Mouse (Mus musculus) megakaryocyte, embryonic 14.5 days (primary cell): ENCODE measurements around the gene Uqcc2. TPM values are rescaled to one million over a fixed set of nuclear protein-coding genes. Genes with fewer than 3 reads are reported as not detected.

ENCODE experiments used
- H3K27me3 ChIP-seq: replicated peaks from 2 replicates; pipeline ENCODE3; 2012; ENCODE audit warnings: inconsistent platforms
- H3K36me3 ChIP-seq: replicated peaks from 2 replicates; pipeline ENCODE3; 2012; ENCODE audit warnings: low read length, inconsistent platforms, mixed read lengths
- H3K4me1 ChIP-seq: 2 replicates; pipeline ENCODE4 v1.6.1; 2012; ENCODE audit warnings: inconsistent platforms
- H3K4me3 ChIP-seq: replicated peaks from 2 replicates; pipeline ENCODE3; 2012; ENCODE audit warnings: moderate library complexity, mild to moderate bottlenecking, inconsistent platforms
- H3K9me3 ChIP-seq: 2 replicates; pipeline ENCODE4 v1.6.1; 2012; ENCODE audit warnings: inconsistent platforms
- FLI1 ChIP-seq: IDR thresholded peaks from 2 replicates; pipeline ENCODE4 v1.6.1; 2012; ENCODE audit warnings: low read length, inconsistent platforms, mixed read lengths
- GATA1 ChIP-seq: IDR thresholded peaks from 3 replicates; pipeline ENCODE4 v1.6.1; 2012; ENCODE audit warnings: mixed read lengths, low read length, inconsistent platforms, borderline replicate concordance
- polyA plus RNA-seq: library from polyadenylated mRNA; stranded (reverse); fragments of >175 nt; gene quantifications from 2 replicates; pipeline ENCODE4 v1.2.3, GENCODE M21; 2012; ENCODE audit warnings: low replicate concordance; ENCODE audit not compliant: insufficient read depth

Uqcc2 gene
- polyA plus RNA-seq, 1 experiment = 163 TPM

GRCm38 (mm10) chr17:27074236-27074635 is 59.5 kb downstream of the Uqcc2 start:
- H3K4me3 ChIP-seq = peak overlapping the region; percentile 23
- peaks cover 62% of the 10 kb centered on the region for H3K27me3 ChIP-seq
- peaks cover 11% of the 10 kb centered on the region for H3K9me3 ChIP-seq
- peaks cover 24% of the 10 kb centered on the region for H3K4me1 ChIP-seq
- no peaks in the 10 kb centered on the region for H3K36me3 ChIP-seq
- no peak for TF ChIP-seq GATA1
- TF ChIP-seq FLI1 = no peak

GRCm38 (mm10) chr17:27073778-27074177 is 59.9 kb downstream of the Uqcc2 start:
- no peaks in the 10 kb centered on the region for H3K36me3 ChIP-seq
- TF ChIP-seq GATA1 (no peak), FLI1 (no peak)
- H3K4me3 ChIP-seq = no peak overlapping the region

GRCm38 (mm10) chr17:27073126-27073525 is 60.6 kb downstream of the Uqcc2 start:
- peaks cover 18% of the 10 kb centered on the region; the same call in 1 of the 2 replicates for H3K4me1 ChIP-seq
- H3K9me3 ChIP-seq = peaks cover 11% of the 10 kb centered on the region
- H3K36me3 ChIP-seq = no peaks in the 10 kb centered on the region
- TF ChIP-seq FLI1 (no peak), GATA1 (no peak)
- H3K27me3 ChIP-seq = peaks cover 63% of the 10 kb centered on the region
- no peak overlapping the region for H3K4me3 ChIP-seq

More at GRCm38 (mm10) chr17:27073778-27074177, 59.9 kb downstream of the Uqcc2 start:
- peaks cover 11% of the 10 kb centered on the region for H3K9me3 ChIP-seq
- H3K4me1 ChIP-seq = peaks cover 21% of the 10 kb centered on the region
- H3K27me3 ChIP-seq = peaks cover 63% of the 10 kb centered on the region

Other genes with a start within 250 kb of the Uqcc2 start
- gene Kifc5b, start 216.8 kb downstream of the Uqcc2 start, polyA plus RNA-seq = 8.0 and 12.1 TPM in 2 replicates
- gene Phf1, start 200.9 kb downstream of the Uqcc2 start, polyA plus RNA-seq = 31.7 and 44.3 TPM in 2 replicates
- gene Cuta, start 194.3 kb downstream of the Uqcc2 start, polyA plus RNA-seq = 396 and 1,059 TPM in 2 replicates
- gene Syngap1, start 192.7 kb downstream of the Uqcc2 start, polyA plus RNA-seq = 3.0 and 4.4 TPM in 2 replicates
- 2.3 and 4.1 TPM in 2 replicates for gene Zbtb9, start 160.7 kb downstream of the Uqcc2 start, polyA plus RNA-seq
- 164 and 277 TPM in 2 replicates for gene Bak1, start 104.9 kb downstream of the Uqcc2 start, polyA plus RNA-seq
- gene Itpr3, start 76.6 kb downstream of the Uqcc2 start, polyA plus RNA-seq = 0.17 and 1.3 TPM in 2 replicates
- not detected in 2 replicates for gene Ip6k3, start 33.9 kb upstream of the Uqcc2 start, polyA plus RNA-seq
- gene Lemd2, start 70.6 kb upstream of the Uqcc2 start, polyA plus RNA-seq = 69.3 and 97.5 TPM in 2 replicates